Mouse (Mus musculus): ENCODE data around the gene Bcl2l12.

Gene Bcl2l12

GRCm38 (mm10) chr7:44986879-44987718 is 11.4 kb downstream of the Bcl2l12 start:
- DNase-seq (ENCODE audit: low spot score in 2 of 2) = no peak

GRCm38 (mm10) chr7:44986192-44986878 is 12.2 kb downstream of the Bcl2l12 start, which contains the start of gene Prmt1:
Gene Prmt1 (minus strand): TSS chr7:44986568.
- DNase-seq (ENCODE audit: low spot score in 2 of 2) = peak; percentile 97 to 98

GRCm38 (mm10) chr7:44985595-44986191 is 12.8 kb downstream of the Bcl2l12 start:
- DNase-seq (ENCODE audit: low spot score in 2 of 2) = peak in 1 of 2 experiments; percentile 69

GRCm38 (mm10) chr7:44984833-44985164 is 13.7 kb downstream of the Bcl2l12 start:
- no peak for DNase-seq (ENCODE audit: low spot score in 2 of 2)

- no peak for DNase-seq (ENCODE audit: low spot score in 2 of 2)
Observed at GRCm38 (mm10) chr7:44983944-44984832, 14.3 kb downstream of the Bcl2l12 start.

GRCm38 (mm10) chr7:44983085-44983484 is 15.4 kb downstream of the Bcl2l12 start:
- DNase-seq (ENCODE audit: low spot score in 2 of 2) = peak; percentile 85 to 87

GRCm38 (mm10) chr7:44981539-44981938 is 17.0 kb downstream of the Bcl2l12 start:
- no peak for DNase-seq (ENCODE audit: low spot score in 2 of 2)

- DNase-seq (ENCODE audit: low spot score in 2 of 2) = no peak
Observed at GRCm38 (mm10) chr7:44978300-44978699, 20.2 kb downstream of the Bcl2l12 start.

GRCm38 (mm10) chr7:44975117-44975419 is 23.4 kb downstream of the Bcl2l12 start:
- DNase-seq (ENCODE audit: low spot score in 2 of 2) = no peak

- peak; percentile 56 to 81 for DNase-seq (ENCODE audit: low spot score in 2 of 2)
Observed at GRCm38 (mm10) chr7:44974383-44975116, 24.0 kb downstream of the Bcl2l12 start, which contains the start of gene Cpt1c. Gene Cpt1c (minus strand): TSS chr7:44974851.

GRCm38 (mm10) chr7:44973415-44974130 is 24.9 kb downstream of the Bcl2l12 start:
- no peak for DNase-seq (ENCODE audit: low spot score in 2 of 2)

- no peak for DNase-seq (ENCODE audit: low spot score in 2 of 2)
Observed at GRCm38 (mm10) chr7:44971142-44971541, 27.4 kb downstream of the Bcl2l12 start.

GRCm38 (mm10) chr7:44970231-44970691 is 28.3 kb downstream of the Bcl2l12 start:
- peak; percentile 69 to 85 for DNase-seq (ENCODE audit: low spot score in 2 of 2)

GRCm38 (mm10) chr7:44966638-44967037 is 31.9 kb downstream of the Bcl2l12 start:
- DNase-seq (ENCODE audit: low spot score in 2 of 2) = no peak

GRCm38 (mm10) chr7:44965975-44966374 is 32.5 kb downstream of the Bcl2l12 start:
- DNase-seq (ENCODE audit: low spot score in 2 of 2) = no peak

GRCm38 (mm10) chr7:44964990-44965389 is 33.5 kb downstream of the Bcl2l12 start:
- DNase-seq (ENCODE audit: low spot score in 2 of 2) = no peak

- no peak for DNase-seq (ENCODE audit: low spot score in 2 of 2)
Observed at GRCm38 (mm10) chr7:44962831-44963230, 35.7 kb downstream of the Bcl2l12 start.

GRCm38 (mm10) chr7:44962337-44962736 is 36.2 kb downstream of the Bcl2l12 start:
- DNase-seq (ENCODE audit: low spot score in 2 of 2) = no peak

GRCm38 (mm10) chr7:44960512-44960910 is 38.0 kb downstream of the Bcl2l12 start:
- no peak for DNase-seq (ENCODE audit: low spot score in 2 of 2)

- DNase-seq (ENCODE audit: low spot score in 2 of 2) = no peak
Observed at GRCm38 (mm10) chr7:44959874-44960511, 38.5 kb downstream of the Bcl2l12 start.
